Mouse (Mus musculus): ENCODE data around the gene Nkain1.

The Nkain1 gene

GRCm38 (mm10) chr4:130550511-130550910, 23.5 kb downstream of the Nkain1 start:
- no peak for DNase-seq (ENCODE audit: low spot score)

GRCm38 (mm10) chr4:130549189-130549588, 24.8 kb downstream of the Nkain1 start:
- no peak for DNase-seq (ENCODE audit: low spot score)

GRCm38 (mm10) chr4:130546798-130547562, 27.0 kb downstream of the Nkain1 start:
- no peak for DNase-seq (ENCODE audit: low spot score)

- no peak for DNase-seq (ENCODE audit: low spot score)
Observed at GRCm38 (mm10) chr4:130544392-130544791, 29.6 kb downstream of the Nkain1 start.

- DNase-seq (ENCODE audit: low spot score), result no peak
Observed at GRCm38 (mm10) chr4:130543121-130543520, 30.9 kb downstream of the Nkain1 start.

GRCm38 (mm10) chr4:130540831-130541230, 33.1 kb downstream of the Nkain1 start:
- no peak for DNase-seq (ENCODE audit: low spot score)

- DNase-seq (ENCODE audit: low spot score), result no peak
Observed at GRCm38 (mm10) chr4:130539706-130540105, 34.3 kb downstream of the Nkain1 start.

GRCm38 (mm10) chr4:130539053-130539452, 34.9 kb downstream of the Nkain1 start:
- no peak for DNase-seq (ENCODE audit: low spot score)

- DNase-seq (ENCODE audit: low spot score), result no peak
Observed at GRCm38 (mm10) chr4:130537371-130537770, 36.6 kb downstream of the Nkain1 start.

GRCm38 (mm10) chr4:130535789-130536188, 38.2 kb downstream of the Nkain1 start:
- DNase-seq (ENCODE audit: low spot score), result no peak

- peak; percentile 84 for DNase-seq (ENCODE audit: low spot score)
Observed at GRCm38 (mm10) chr4:130533975-130534374, 40.0 kb downstream of the Nkain1 start.

- DNase-seq (ENCODE audit: low spot score), result no peak
Observed at GRCm38 (mm10) chr4:130532347-130532746, 41.6 kb downstream of the Nkain1 start.

GRCm38 (mm10) chr4:130531645-130532280, 42.2 kb downstream of the Nkain1 start:
- DNase-seq (ENCODE audit: low spot score), result peak; percentile 18

GRCm38 (mm10) chr4:130527804-130528203, 46.2 kb downstream of the Nkain1 start:
- DNase-seq (ENCODE audit: low spot score), result no peak

GRCm38 (mm10) chr4:130525041-130525440, 48.9 kb downstream of the Nkain1 start:
- DNase-seq (ENCODE audit: low spot score), result no peak

GRCm38 (mm10) chr4:130521466-130521865, 52.5 kb downstream of the Nkain1 start:
- no peak for DNase-seq (ENCODE audit: low spot score)

- DNase-seq (ENCODE audit: low spot score), result no peak
Observed at GRCm38 (mm10) chr4:130520482-130520851, 53.5 kb downstream of the Nkain1 start.

GRCm38 (mm10) chr4:130519567-130520481, 54.1 kb downstream of the Nkain1 start:
- peak; percentile 54 for DNase-seq (ENCODE audit: low spot score)

- DNase-seq (ENCODE audit: low spot score), result peak; percentile 94
Observed at GRCm38 (mm10) chr4:130516490-130516889, 57.5 kb downstream of the Nkain1 start.

Measured in adipocyte (in vitro differentiated cells).